Mouse (Mus musculus): ENCODE data around the gene Vmn1r185. TPM values are rescaled to one million over a fixed set of nuclear protein-coding genes. Genes with fewer than 3 reads are reported as not detected.
"Not testable (repeated sequence)": the region's sequence is repeated elsewhere in the genome, so short reads cannot be mapped to it uniquely, and the experiment has no call there.

Gene Vmn1r185
- total RNA-seq (2022) = not detected

DNA sequence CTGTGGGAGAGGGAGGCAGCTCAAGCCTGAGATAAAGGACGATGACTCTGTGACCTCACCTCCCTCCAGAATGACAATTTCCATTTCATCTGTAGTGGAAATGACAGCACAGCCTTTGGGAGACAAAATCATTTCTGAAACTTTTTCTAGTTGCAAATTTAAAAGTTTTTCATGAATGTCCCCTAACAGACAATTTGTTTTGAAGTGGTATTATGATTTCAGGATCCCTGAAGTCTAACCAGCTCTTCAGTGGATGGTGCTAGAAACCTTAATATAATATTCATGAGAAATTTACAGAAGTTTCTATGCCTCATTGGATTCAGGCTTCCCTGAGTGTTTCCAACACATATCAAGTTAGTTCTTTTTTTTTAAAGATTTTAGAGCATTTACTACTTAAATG is at the start of gene Vmn1r185:
Gene Vmn1r185 (minus strand): TSS at position 101 of the 400 bp plus-strand sequence.
- not testable (repeated sequence) for DNase-seq (ENCODE audit: low spot score in 2 of 2)

DNA sequence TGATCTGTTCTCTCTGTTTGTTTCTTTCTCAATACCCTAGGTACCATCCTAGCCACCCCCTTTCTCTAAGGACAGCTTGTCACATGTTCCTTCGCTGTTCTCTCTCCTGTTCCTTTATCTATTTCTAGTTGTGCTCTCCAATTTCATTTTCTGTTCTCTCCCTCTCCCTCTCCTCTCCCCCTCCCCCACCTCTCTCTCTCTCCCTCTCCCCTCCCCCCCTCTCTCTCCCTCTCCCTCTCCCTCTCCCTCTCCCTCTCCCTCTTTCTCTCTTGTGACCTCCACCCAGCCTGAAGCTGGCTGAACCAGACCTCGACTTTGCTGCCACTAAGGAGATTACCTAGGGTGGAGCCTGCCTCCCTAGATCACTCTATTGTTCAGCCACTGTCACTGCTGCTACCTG is 49.2 kb upstream of the Vmn1r185 start:
- not testable (repeated sequence) for DNase-seq (ENCODE audit: low spot score in 2 of 2)

DNA sequence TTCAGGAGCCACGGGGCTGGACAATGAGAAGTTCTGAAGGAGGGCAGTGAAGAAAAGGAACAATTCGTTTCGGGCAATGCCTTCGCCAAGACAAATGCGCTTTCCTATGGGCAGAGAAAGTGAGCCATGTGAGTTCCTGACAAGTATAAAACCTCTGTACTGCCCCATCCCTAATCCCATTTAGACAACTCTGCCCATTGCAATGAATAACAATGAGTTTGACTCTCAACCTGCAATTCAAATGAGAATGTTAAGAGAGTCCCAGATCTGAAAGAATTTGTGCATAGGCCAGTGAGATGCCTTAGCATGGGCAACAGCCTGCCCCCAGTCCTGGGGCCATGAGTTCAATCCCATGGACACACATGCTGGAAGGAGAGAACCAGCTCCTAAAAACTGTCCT is 47.7 kb upstream of the Vmn1r185 start:
- no peak for DNase-seq (ENCODE audit: low spot score in 2 of 2)

DNA sequence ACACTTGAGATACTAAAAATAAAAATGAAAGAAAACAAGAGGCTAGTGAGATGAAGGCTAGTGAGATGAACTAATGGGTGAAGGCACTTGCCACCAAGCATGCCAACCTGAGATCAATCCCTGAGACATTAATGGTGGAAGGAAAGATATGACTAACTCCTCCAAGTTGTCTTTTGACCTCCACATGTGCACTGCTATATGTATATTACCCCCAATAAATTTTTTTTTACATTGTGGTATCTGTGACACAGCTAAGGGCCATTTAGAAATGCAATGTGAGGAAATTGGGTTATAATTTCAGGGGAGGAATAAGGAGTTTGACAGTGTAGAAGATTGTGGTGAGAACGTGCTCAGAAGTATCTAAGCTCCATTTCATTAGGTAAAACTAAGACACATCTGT is 28.5 kb downstream of the Vmn1r185 start:
- DNase-seq (ENCODE audit: low spot score in 2 of 2) = no peak

DNA sequence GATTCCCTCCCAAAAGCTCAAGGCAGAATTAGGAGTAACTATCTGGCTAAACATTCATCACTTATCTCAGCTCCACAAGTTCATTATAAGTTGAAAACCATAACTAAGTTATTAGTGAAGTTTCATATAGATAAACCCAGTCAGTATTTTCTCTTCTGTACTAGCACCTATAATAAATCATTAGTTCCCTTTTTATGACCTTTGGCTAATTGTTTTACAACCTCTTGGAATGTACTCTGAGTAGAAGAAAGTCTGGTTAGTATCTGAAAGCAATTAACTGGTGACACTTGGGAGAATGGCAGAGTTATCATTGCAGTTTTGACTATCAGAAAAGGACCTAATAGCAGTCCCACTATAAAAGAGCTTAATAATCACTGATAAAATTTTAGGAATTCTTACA is 29.2 kb downstream of the Vmn1r185 start:
- no peak for DNase-seq (ENCODE audit: low spot score in 2 of 2)

Other genes starting within 250 kb of the Vmn1r185 start
- not detected for gene Nlrp9c, start 214.8 kb downstream of the Vmn1r185 start, total RNA-seq (2022)
- not detected for gene Nlrp4a, start 183.4 kb downstream of the Vmn1r185 start, total RNA-seq (2022)
- gene Nlrp9a, start 83.4 kb downstream of the Vmn1r185 start, total RNA-seq (2022) = not detected
- not detected for gene Cyp2b23, start 68.0 kb upstream of the Vmn1r185 start, total RNA-seq (2022)
- not detected for gene Cyp2b19, start 138.7 kb upstream of the Vmn1r185 start, total RNA-seq (2022)
- not detected for gene Cyp2g1, start 190.4 kb upstream of the Vmn1r185 start, total RNA-seq (2022)
- not detected for gene Cyp2a5, start 216.8 kb upstream of the Vmn1r185 start, total RNA-seq (2022)